Mouse (Mus musculus) common myeloid progenitor, adult 5-6 weeks (primary cell): ENCODE measurements around the gene Tsks. TPM values are rescaled to one million over a fixed set of nuclear protein-coding genes. Genes with fewer than 3 reads are reported as not detected.
A peak's percentile ranks its signal among the peaks of the same experiment; 100 is the strongest.

ENCODE experiments used
- ATAC-seq: replicated peaks from 2 replicates; pipeline ENCODE4 v1.8.0; 2016; ENCODE audit warnings: low read depth, mild to moderate bottlenecking, moderate TSS enrichment, inconsistent platforms; ENCODE audit not compliant: poor library complexity, severe bottlenecking
- total RNA-seq: library from RNA; stranded (forward); fragments of 200-1000, 187-1606 nt; gene quantifications from 2 replicates; pipeline ENCODE4 v1.2.3, GENCODE M21; 2017

Tsks gene
- total RNA-seq = not detected in 2 replicates

GRCm38 (mm10) chr7:44942904-44943303 is at the start of gene Tsks:
Gene Tsks, plus strand, starts transcription at chr7:44943204.
- no peak for ATAC-seq

DNA sequence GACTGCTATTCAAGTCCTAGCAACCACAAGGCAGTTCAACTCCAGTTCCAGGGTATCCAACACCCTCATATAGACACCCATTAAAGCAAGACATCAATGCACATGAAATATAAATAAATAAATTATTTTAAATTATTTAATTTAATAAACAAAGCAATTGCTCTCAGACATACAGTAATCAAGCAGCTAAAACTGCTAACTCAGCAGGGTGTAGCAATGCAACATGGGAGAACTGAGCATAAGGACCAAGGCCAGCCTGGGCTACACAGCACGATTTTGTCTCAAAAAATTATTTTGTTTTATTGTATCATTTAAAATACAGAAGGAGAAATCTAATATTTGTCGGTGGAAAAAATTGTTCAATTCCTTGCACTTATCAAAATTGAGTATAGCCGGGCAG is 48.8 kb upstream of the Tsks start:
- no peak for ATAC-seq

DNA sequence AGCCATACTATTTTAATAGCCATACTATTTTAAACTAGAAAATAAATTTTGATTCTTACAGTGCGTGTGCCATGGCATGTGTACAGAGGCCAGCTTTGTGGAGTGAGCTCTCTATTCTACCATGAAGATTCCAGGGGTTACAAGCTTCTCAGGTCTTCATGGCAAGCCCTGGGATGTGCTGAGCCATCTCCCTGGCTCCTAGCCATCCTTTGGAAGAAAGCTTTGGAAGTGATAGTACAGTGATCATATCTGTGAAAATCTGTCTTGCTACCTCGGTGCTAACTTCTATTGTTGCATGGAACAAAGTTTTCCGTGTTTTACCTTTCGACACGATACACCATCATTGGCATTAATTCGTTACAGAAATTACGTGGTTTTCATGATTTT is 47.8 kb upstream of the Tsks start:
- ATAC-seq = no peak

- peak; percentile 79 for ATAC-seq
Measured at GRCm38 (mm10) chr7:44895593-44896434, 47.2 kb upstream of the Tsks start, which contains the start of gene Fuz. Gene Fuz, plus strand, starts transcription at chr7:44896079.

DNA sequence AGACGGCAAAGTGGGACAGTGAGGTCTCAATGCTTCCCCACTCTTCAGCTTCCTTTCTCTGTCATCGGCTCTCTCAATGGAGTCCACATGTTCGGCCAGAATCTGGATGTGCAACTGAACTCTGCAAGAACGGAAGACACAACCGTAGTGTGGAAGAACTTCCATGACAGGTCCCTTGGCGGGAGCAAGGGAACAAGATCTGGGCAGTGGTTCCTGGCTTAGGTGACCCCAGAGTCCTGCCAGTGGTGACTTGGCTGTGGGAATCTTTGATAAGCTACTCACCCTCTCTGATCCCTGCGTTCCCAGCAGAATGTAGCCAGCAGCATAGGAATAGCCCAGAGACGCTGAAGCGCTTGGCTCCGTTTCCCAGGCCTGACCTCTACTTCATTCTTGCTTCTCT is 46.5 kb upstream of the Tsks start:
- ATAC-seq = no peak

GRCm38 (mm10) chr7:44898607-44899006 is 44.4 kb upstream of the Tsks start:
- ATAC-seq = no peak

DNA sequence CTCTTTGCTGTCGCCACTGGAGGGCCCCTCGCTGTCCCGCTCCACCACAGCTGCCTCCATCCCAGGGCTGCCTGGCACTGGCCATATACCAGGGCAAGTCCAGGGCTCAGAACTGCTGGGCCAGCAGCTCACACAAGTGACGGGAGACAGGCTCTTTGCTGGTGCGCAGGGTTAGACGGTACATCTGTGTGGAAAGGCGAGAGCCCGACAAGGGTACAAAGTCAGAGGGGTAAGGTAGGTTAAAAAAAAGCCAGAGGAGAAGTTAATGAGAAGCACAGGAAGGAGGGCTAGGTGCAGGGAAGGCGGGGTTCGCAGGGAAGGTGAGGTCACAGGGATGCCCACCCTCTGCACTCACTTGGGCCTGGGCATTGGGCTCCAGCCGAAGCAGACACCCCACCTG is 42.4 kb upstream of the Tsks start:
- no peak for ATAC-seq

DNA sequence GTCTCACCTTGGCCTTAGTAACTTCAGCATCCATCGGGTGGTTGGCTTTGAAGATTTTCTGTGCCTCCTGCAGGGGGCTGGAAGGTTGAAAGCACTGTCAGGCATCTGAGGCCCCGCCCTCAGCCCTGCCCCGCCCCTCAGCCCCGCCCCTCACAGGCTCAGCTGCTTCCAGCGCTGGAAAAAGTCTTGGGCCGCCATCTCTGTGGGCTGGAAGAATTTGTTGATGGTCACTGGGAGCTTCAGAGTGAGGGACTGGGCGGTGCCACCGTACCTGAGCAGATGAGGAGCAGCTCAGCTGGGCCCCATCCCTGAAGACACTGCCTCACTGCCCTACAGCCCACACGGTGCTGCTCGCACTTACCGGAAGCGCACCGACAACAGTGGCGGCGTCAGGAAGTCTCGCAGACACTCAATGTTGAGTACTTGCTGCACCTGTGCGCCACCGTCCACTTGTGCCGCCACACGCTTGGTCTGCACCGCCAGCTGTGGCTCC is 41.7 kb upstream of the Tsks start:
- peak; percentile 60 for ATAC-seq

DNA sequence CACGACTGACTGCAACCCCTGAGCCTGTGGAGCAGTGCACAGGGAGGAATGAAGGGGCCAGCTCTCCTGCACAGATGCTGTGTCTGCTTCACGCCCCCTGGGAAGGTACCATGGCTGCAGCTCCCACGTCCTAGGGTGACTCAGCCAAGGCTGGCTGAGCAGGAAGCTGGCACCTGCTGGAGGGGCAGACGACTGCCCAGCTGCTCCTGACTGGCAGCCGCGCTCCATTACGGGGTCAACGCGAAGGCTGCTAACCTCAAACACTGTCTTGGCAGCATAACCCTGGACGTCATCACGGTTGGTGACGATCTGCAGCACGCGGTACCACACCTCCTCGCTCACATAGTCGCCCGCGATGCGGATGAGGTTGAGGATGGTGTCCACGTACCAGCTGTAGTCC is 37.6 kb upstream of the Tsks start:
- ATAC-seq = no peak

DNA sequence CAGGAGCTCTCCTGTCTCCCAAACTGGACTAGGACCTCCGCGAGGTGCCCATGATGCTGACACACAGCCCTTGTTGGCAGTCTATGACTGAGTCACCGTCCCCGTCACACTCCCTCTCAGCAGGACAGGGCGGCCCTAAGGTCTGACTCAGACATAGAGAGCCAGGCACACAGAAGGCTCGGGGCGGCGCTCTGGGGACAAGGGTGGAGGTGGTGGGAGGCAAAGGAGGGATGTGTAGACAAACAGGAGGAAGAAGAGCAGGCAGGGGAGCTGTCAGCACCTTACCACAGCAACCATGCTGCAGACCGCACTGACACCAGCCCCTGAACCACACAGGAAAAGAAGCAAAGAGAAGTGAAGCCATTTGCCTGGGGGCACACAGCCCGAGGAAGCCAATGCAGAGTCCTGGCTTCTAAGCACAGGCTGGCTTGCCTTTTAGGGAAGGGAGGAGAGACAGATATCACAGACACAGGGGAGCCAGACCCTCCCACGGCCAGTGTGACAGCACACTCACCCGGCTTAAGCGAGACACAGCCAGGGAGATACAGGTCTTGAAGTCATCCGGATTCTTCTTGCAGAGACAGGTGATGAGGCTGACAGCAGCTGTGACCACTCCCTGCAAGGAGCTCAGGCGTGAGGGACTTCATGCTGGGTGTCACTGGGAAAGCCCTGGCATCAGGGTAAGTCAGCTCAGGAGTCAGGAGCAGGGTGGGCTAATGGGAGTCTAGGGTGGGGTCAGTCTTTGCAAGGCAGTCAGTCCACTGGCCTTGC is 34.1 kb upstream of the Tsks start:
- 0 out of 2 replicates have a peak, but pooled peaks have one; percentile 16 for ATAC-seq

DNA sequence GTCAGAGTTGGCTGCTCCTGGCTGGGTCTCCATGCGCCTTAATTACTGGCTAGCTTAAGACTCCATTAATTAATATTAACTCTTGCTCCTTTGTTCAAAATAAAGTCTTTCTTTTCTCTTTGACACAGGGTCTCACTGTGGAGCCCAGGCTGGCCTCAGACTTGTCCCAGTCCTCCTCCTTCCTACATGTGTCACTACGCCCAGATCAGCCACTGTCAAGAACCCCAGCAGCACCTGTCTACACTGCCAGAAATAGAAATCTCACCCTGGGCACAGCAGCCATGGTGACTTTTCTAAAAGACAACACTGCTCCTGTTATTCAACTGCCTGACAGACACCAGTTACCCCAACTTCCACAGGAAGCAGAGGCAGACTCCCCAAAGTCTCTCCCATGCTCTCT is 28.6 kb upstream of the Tsks start:
- ATAC-seq = no peak

DNA sequence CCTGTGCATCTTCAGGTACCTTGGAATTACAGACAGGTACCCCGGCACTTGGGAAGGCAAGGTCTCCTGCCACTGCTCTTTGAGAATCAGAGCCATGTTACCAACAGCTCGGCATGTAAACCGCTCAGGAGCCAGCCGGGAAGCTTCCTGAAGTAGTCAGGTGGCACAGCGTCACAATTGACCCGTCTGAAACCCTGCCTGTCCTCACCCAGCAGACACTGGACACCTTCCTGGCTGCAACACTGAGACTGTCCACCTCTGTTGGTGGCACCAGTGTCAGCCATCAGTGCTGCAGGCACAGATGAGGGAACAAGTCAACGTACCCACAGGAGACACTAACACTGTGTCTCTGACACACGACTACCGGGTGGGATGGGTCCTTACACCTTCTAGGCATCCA is 27.7 kb upstream of the Tsks start:
- no peak for ATAC-seq

- ATAC-seq = no peak
Measured at GRCm38 (mm10) chr7:44916191-44916590, 26.8 kb upstream of the Tsks start.

- no peak for ATAC-seq
Measured at GRCm38 (mm10) chr7:44916881-44917280, 26.1 kb upstream of the Tsks start.

DNA sequence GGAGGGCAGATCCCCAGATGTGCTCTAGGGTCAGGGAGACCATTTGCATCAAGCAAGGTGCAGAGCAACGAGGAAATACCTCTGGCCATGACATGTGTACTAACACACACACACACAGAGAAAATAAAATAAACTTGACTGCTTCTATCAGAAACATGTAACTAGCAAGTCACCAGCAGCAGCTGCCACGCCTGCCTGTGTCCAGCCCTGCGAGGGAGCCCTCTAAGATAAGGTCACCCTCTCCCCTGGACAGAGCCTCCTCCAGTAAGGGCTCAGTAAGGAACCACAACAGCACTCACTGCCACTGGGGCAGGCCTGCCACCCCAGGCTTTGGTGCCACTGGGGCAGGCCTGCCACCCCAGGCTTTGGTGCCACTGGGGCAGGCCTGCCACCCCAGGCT is 24.8 kb upstream of the Tsks start:
- no peak for ATAC-seq

DNA sequence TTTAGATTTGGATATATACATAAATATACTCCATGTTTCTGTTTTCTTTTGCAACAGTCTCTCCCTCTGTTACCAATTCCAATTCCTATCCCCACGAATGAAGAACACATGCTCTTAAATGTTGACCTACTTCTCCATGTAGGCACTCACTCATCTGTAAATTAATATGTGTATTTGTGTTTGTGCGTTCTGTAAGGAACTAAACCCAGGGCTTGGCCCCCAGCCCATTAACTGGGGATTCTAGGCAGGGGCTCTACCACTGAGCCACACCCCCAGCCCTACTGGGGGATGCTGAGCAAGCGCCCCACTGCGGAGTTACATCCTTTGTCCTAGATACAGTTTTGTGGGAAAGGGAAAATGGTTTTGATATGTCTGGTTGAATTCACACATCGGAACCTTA is 23.9 kb upstream of the Tsks start:
- ATAC-seq = no peak

DNA sequence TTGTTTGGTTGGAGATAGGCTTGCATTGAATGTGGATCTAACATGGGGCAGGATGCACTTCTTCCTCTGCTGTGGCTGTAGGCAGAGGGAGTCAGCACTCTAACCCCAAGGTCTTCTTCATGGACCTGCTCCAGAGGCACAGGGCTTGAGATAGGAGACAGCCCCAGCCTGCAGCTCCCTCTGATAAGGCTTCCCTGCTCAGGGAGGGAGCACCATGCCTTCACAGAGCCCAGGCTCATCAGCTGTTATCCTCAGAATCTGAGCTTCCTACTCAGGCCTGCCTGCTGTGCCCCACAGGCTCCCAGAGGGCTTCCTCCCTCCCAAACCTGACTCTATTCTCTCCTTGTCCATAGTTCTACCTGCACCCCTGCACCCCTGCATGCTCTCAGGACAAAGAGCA is 20.5 kb upstream of the Tsks start:
- ATAC-seq = peak; percentile 34; the same call in 1 of the 2 replicates

DNA sequence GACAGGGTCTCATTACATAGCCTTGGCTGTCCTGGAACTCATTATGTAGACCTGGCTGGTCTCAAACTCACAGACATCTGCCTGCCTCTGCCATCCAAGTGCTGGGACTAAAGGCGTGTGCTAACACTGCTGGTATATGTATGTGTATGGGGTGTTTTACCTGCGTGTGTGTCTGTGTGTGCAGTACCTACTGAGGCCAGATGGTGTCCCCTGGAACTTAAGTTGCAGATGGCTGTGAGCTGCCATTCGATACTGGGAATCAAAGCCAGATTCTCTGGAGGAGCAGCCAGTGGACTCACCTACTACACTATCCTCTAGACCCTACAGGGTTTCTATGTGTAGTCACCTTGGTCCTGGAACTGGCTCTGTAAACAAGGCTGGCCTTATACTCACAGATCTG is 17.5 kb upstream of the Tsks start:
- no peak for ATAC-seq

- no peak for ATAC-seq
Measured at GRCm38 (mm10) chr7:44928570-44928969, 14.4 kb upstream of the Tsks start.

DNA sequence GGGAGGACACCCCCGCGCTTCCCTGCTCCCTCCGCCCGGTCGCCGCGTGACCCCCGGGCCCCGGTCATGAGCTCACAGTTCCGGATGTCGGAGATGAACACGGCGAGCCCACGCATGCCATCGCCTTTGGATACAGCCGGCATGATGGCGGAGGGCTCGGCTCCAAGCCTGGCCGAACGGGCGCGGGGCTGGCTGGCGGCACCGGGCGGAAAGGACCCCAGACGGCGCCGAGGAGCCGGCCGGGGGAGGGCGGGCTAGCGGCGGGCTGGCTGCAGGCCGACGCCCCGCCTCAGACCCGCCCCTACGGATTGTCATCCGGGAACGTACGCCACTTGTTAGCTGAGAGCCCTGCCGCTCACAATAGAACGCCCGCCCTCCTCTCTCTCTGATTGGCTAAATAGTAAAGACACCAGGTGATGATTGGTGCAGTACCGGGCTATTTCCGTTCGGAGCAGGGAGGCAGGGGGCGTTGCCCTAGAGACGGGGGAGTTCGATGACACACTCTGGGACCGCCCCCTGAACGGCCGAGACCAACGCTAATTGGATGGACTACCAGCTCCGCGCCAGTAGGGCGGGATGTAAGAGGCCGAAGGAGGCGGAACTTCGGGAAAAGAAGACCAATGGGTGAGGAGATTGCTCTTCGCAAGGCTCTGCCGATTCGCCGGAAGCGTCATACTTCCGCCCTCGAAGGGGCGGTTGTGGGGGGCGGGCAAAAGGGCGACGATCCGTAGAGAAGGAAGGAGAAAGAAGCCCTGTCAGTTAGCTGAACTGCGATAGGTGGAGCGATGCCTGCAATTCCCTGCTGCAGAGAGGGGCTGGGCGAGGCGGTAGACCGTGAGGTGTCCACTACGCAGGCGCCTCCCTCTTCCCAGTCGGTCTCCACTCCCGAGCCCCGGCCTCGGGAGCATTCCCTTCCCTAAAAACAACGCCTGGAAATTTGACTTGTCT is 13.5 kb upstream of the Tsks start, which contains the start of gene Ap2a1:
TSS of gene Ap2a1 (minus strand) at position 293 of the 948 bp plus-strand sequence.
- ATAC-seq = peak; percentile 95
